Mouse (Mus musculus) neural tube, embryonic 12.5 days (tissue): ENCODE measurements around the gene Nck2. TPM values are rescaled to one million over a fixed set of nuclear protein-coding genes. Genes with fewer than 3 reads are reported as not detected.
"Not testable (repeated sequence)": the region's sequence is repeated elsewhere in the genome, so short reads cannot be mapped to it uniquely, and the experiment has no call there.

Experiments used
- ATAC-seq: fragments of 200-750 bp; cut with Nextera tagmentation; 2 replicates; pipeline ENCODE4 v1.8.0; 2017; ENCODE audit warnings: low read depth, mild to moderate bottlenecking, moderate TSS enrichment, moderate library complexity; ENCODE audit not compliant: low FRiP score
- H3K27ac ChIP-seq: fragments of 300-500 bp; sonication (generic); 2 replicates; pipeline ENCODE4 v1.5.1; 2016
- H3K27me3 ChIP-seq: fragments of 300-500 bp; sonication (generic); replicated peaks from 2 replicates; pipeline ENCODE4 v1.6.1; 2016; ENCODE audit warnings: mild to moderate bottlenecking
- H3K36me3 ChIP-seq: fragments of 300-500 bp; sonication (generic); 2 replicates; pipeline ENCODE4 v1.6.1; 2016; ENCODE audit warnings: mild to moderate bottlenecking
- H3K4me1 ChIP-seq: fragments of 300-500 bp; sonication (generic); 2 replicates; pipeline ENCODE4 v1.6.1; 2016
- H3K4me2 ChIP-seq: fragments of 300-500 bp; sonication (generic); replicated peaks from 2 replicates; pipeline ENCODE4 v1.6.1; 2016; ENCODE audit warnings: mild to moderate bottlenecking
- H3K4me3 ChIP-seq: fragments of 300-500 bp; sonication (generic); 2 replicates; pipeline ENCODE4 v1.5.1; 2016
- H3K9ac ChIP-seq: fragments of 300-500 bp; sonication (generic); 2 replicates; pipeline ENCODE4 v1.6.1; 2016; ENCODE audit warnings: mild to moderate bottlenecking
- H3K9me3 ChIP-seq: fragments of 300-500 bp; sonication (generic); 2 replicates; pipeline ENCODE4 v1.6.1; 2016; ENCODE audit warnings: mild to moderate bottlenecking
- WGBS: fragments of 180-500 bp; shearing (Covaris S2); methylation state at CpG from one replicate; pipeline ENCODE4 v1.1.7; 2016; 5-methylcytosine and 5-hydroxymethylcytosine counted together
- polyA plus RNA-seq: library from polyadenylated mRNA; unstranded; fragments of >200 nt; fragmentation: Nextera tagmentation; extraction: Ambion mirVana; gene quantifications from 2 replicates; pipeline ENCODE4 v1.2.1, GENCODE M21; 2016

Nck2 gene
- polyA plus RNA-seq, 1 experiment from 2014 or later: 48.7 TPM

- Histone ChIP-seq H3K4me2 (no peak overlapping the region), H3K27ac (no peak overlapping the region), H3K9me3 (no peaks in the 10 kb centered on the region), H3K4me1 (no peaks in the 10 kb centered on the region), H3K36me3 (peaks cover 13% of the 10 kb centered on the region), H3K4me3 (no peak overlapping the region), H3K27me3 (no peaks in the 10 kb centered on the region), H3K9ac (no peak overlapping the region)
- 97% methylated on average over 6 of the region's 6 CpGs for WGBS
- ATAC-seq: no peak
Observed at GRCm38 (mm10) chr1:43535519-43536000, 91.2 kb downstream of the Nck2 start.

GRCm38 (mm10) chr1:43536266-43536665 lies 91.9 kb downstream of the Nck2 start:
- Histone ChIP-seq H3K9me3 (no peaks in the 10 kb centered on the region), H3K9ac (no peak overlapping the region), H3K4me1 (no peaks in the 10 kb centered on the region), H3K4me3 (no peak overlapping the region), H3K36me3 (peaks cover 13% of the 10 kb centered on the region), H3K4me2 (no peak overlapping the region), H3K27me3 (no peaks in the 10 kb centered on the region), H3K27ac (no peak overlapping the region)
- 91% methylated on average over 2 of the region's 2 CpGs for WGBS
- ATAC-seq: no peak

- Histone ChIP-seq H3K4me3 (no peak overlapping the region), H3K27me3 (no peaks in the 10 kb centered on the region), H3K27ac (no peak overlapping the region), H3K4me2 (no peak overlapping the region), H3K4me1 (no peaks in the 10 kb centered on the region; the same call in 1 of the 2 replicates), H3K36me3 (peaks cover 13% of the 10 kb centered on the region), H3K9ac (no peak overlapping the region), H3K9me3 (no peaks in the 10 kb centered on the region)
- no peak for ATAC-seq
- 91% methylated on average over 3 of the region's 3 CpGs for WGBS
Observed at GRCm38 (mm10) chr1:43537021-43537420, 92.6 kb downstream of the Nck2 start.

DNA sequence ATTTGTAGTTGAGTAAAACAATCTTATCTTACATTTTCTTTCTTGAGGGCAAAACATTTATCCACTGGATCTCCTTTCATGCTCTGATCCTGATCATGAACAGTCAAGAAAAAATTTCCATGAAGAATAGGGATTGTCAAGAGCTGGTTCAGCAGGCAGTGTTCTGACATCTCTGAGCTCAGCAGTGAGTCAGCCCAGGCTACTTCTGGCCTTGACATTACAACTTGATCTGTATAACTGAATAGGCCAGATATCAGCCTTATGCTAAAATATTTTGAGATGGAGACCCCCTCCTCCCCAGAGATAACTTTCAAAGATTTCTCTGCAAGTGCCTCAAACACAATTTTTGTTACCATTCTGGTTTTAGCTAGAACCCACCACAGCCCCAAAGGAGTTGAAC lies 93.1 kb downstream of the Nck2 start:
- no peak for ATAC-seq
- H3K4me1 ChIP-seq: no peaks in the 10 kb centered on the region; the same call in 1 of the 2 replicates

DNA sequence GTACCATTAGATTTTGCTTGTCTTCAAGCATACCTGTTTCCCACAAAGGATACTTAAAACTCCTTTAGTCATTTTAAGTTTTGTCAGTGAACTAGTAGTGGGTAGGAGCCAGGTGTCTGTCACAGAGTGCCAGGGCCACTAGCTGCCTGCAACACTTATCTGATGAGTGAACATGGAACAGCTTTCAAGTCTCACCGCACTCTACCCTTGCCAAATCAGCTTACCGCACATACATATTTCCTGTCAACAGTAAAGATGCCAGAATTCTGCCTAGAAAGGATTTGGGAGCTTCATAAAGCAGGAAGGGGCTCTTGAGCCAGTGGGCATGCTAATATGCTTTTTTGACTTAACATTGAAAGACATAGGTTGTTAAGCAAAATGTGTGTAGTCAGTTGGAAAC lies 94.3 kb downstream of the Nck2 start:
- WGBS: 91% methylated on average over 2 of the region's 2 CpGs
- no peak overlapping the region for H3K4me2 ChIP-seq
- no peak overlapping the region for H3K4me3 ChIP-seq
- H3K4me1 ChIP-seq: peaks cover 5% of the 10 kb centered on the region; the same call in 1 of the 2 replicates
- H3K9ac ChIP-seq: no peak overlapping the region
- peaks cover 10% of the 10 kb centered on the region for H3K36me3 ChIP-seq
- no peaks in the 10 kb centered on the region for H3K9me3 ChIP-seq
- H3K27me3 ChIP-seq: no peaks in the 10 kb centered on the region
- no peak for ATAC-seq
- no peak overlapping the region for H3K27ac ChIP-seq

More for the DNA sequence above, 93.1 kb downstream of the Nck2 start:
- Histone ChIP-seq H3K27ac (no peak overlapping the region), H3K27me3 (no peaks in the 10 kb centered on the region), H3K4me2 (no peak overlapping the region), H3K9me3 (no peaks in the 10 kb centered on the region), H3K4me3 (no peak overlapping the region), H3K36me3 (peaks cover 13% of the 10 kb centered on the region), H3K9ac (no peak overlapping the region)

DNA sequence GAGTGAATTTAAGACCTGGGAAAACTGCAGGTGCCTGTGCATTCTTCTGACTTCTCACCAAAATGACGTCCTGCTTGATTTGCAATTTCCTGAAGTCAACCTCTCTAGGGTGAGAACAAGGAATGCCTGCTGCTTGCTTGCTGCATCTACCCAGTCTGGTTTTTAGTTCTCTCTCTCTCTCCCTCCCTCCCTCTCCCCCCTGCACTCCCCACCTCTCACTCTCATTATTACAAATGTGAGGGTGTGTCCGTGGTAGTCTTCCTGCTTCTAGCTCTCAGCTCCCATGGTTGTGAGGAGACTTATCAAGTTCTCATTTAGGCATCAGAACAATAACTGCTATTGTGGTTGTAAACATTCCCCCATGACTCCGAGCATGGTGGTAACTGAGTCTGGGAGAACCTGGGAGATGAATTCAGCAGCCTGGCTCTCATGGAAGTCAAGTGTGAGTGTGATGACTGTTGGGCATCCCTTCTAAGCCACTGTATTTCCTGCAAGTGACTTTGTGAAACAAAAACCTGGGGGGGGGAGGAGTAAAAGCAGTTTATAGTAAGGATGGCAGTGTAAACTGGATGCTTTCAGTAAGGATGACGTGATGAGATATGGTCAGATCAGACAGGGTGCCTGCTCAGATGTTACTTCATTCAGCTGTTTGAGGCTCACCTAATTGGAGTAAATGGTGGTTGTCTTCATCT lies 95.5 kb downstream of the Nck2 start:
- no peaks in the 10 kb centered on the region for H3K27me3 ChIP-seq
- H3K4me1 ChIP-seq: peaks cover 5% of the 10 kb centered on the region; the same call in 1 of the 2 replicates
- no peak overlapping the region for H3K9ac ChIP-seq
- no peak overlapping the region for H3K4me3 ChIP-seq
- no peak overlapping the region for H3K4me2 ChIP-seq
- no peaks in the 10 kb centered on the region for H3K9me3 ChIP-seq
- 75% methylated on average over 4 of the region's 4 CpGs for WGBS
- 0 out of 2 replicates have a peak, but pooled peaks cover under 1% of the 10 kb centered on the region for H3K36me3 ChIP-seq
- H3K27ac ChIP-seq: no peak overlapping the region
- ATAC-seq: no peak

DNA sequence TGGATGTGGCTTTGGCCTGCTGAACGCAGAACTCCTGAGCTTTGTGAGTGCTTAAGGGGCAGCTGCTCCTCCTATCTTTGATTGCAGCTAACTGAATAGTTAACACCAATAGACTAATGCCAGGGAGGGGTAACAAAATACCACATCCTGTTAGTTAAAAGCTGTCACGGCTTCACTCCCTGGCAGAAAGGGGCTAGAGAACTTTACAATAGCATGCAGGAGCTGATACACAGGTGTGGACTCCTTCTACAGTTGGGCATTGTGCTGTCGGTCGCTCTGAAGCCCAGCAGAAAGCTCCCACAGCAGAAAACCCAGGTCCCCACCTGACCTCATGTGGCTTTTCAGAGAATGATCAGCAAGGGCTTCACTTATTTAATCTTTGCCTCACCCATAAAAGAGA lies 98.0 kb downstream of the Nck2 start:
- Histone ChIP-seq H3K9me3 (no peaks in the 10 kb centered on the region), H3K4me1 (peaks cover 5% of the 10 kb centered on the region; the same call in 1 of the 2 replicates), H3K36me3 (no peaks in the 10 kb centered on the region), H3K9ac (no peak overlapping the region), H3K27me3 (no peaks in the 10 kb centered on the region), H3K4me3 (no peak overlapping the region), H3K27ac (no peak overlapping the region), H3K4me2 (no peak overlapping the region)
- ATAC-seq: no peak
- WGBS: 56% methylated on average over 4 of the region's 4 CpGs

- Histone ChIP-seq H3K27ac (no peak overlapping the region), H3K4me1 (peaks cover 11% of the 10 kb centered on the region; the same call in 1 of the 2 replicates), H3K36me3 (no peaks in the 10 kb centered on the region), H3K27me3 (no peaks in the 10 kb centered on the region), H3K9ac (no peak overlapping the region), H3K4me2 (no peak overlapping the region), H3K4me3 (no peak overlapping the region), H3K9me3 (no peaks in the 10 kb centered on the region)
- no peak for ATAC-seq
- 83% methylated on average over 2 of the region's 2 CpGs for WGBS
Observed at GRCm38 (mm10) chr1:43547644-43548043, 103.3 kb downstream of the Nck2 start.

DNA sequence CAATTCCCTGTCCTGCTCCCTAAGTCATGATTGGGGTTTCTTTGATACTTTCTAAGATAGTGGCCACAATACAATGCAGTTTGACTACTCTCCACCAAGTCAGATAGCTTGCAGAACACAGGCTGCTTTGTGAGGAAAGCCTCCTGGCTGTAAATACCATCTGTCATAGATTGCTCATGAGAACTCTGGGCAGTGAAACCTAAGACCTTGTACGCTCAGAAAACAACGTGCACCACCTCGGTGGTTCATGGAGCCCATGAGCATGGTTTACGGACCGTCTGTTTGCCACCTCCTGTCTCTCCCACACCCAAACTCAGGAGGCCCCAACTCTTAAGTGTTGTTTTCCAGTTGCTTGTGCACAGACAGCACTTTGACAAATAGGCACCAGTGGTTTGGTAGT lies 104.4 kb downstream of the Nck2 start:
- WGBS: 54% methylated on average over 5 of the region's 5 CpGs

DNA sequence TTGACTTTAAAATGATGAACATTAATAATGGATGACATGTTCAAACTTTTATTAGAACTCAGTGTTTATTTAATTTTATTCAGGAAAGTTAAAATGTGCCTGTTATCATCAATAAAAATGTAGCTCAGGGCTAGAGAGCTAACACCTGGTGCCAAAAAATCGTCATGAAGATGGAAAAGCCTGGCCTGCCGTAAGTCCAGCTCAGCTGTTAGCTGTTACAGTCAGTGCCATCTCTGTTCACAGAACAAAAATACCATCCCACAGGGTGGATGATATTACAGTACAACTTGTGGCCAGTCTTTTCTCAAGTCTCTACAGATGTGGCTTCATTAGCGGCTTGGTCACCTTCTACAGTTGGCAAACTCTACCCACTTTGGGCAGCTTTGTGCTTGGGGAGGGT lies 106.1 kb downstream of the Nck2 start:
- peaks cover 14% of the 10 kb centered on the region for H3K4me1 ChIP-seq
- no peak overlapping the region for H3K4me3 ChIP-seq
- H3K27ac ChIP-seq: no peak overlapping the region
- 89% methylated on average over 3 of the region's 3 CpGs for WGBS
- no peak overlapping the region for H3K4me2 ChIP-seq
- peaks cover 14% of the 10 kb centered on the region; the same call in 1 of the 2 replicates for H3K36me3 ChIP-seq
- H3K9ac ChIP-seq: no peak overlapping the region
- ATAC-seq: no peak
- no peaks in the 10 kb centered on the region for H3K9me3 ChIP-seq
- H3K27me3 ChIP-seq: no peaks in the 10 kb centered on the region

More for the DNA sequence above, 104.4 kb downstream of the Nck2 start:
- H3K4me2 ChIP-seq: no peak overlapping the region
- no peak overlapping the region for H3K4me3 ChIP-seq
- ATAC-seq: no peak
- H3K36me3 ChIP-seq: peaks cover 2% of the 10 kb centered on the region; the same call in 1 of the 2 replicates
- H3K4me1 ChIP-seq: peaks cover 6% of the 10 kb centered on the region; the same call in 1 of the 2 replicates
- H3K27me3 ChIP-seq: no peaks in the 10 kb centered on the region
- no peak overlapping the region for H3K9ac ChIP-seq
- no peak overlapping the region for H3K27ac ChIP-seq
- H3K9me3 ChIP-seq: no peaks in the 10 kb centered on the region

GRCm38 (mm10) chr1:43553989-43554679 lies 109.8 kb downstream of the Nck2 start:
- H3K27ac ChIP-seq, H3K4me2 ChIP-seq, H3K27me3 ChIP-seq, ATAC-seq, H3K4me3 ChIP-seq, H3K9me3 ChIP-seq, H3K9ac ChIP-seq: not testable (repeated sequence)
- 94% methylated on average over 37 of the region's 37 CpGs for WGBS
- peaks cover 12% of the 10 kb centered on the region for H3K4me1 ChIP-seq
- peaks cover 14% of the 10 kb centered on the region; the same call in 1 of the 2 replicates for H3K36me3 ChIP-seq

GRCm38 (mm10) chr1:43555222-43555974 lies 111.0 kb downstream of the Nck2 start:
- H3K9me3 ChIP-seq: no peaks in the 10 kb centered on the region
- H3K4me2 ChIP-seq: no peak overlapping the region
- no peak overlapping the region for H3K9ac ChIP-seq
- H3K4me1 ChIP-seq: peaks cover 12% of the 10 kb centered on the region
- no peak overlapping the region for H3K27ac ChIP-seq
- H3K4me3 ChIP-seq: no peak overlapping the region
- peaks cover 14% of the 10 kb centered on the region; the same call in 1 of the 2 replicates for H3K36me3 ChIP-seq
- 54% methylated on average over 12 of the region's 12 CpGs for WGBS
- ATAC-seq: no peak
- H3K27me3 ChIP-seq: no peaks in the 10 kb centered on the region
